Mouse (Mus musculus) right cerebral cortex, postnatal 25 days (tissue): Measurements from ENCODE around the gene Bckdha.
A peak's percentile ranks its signal among the peaks of the same experiment; 100 is the strongest.

Source experiments
- DNase-seq: peaks from one replicate; pipeline ENCODE4 v3.0.0; 2022

Gene Bckdha

GRCm38 (mm10) chr7:25607196-25607595, 51.6 kb downstream of the Bckdha start:
- no peak for DNase-seq

- DNase-seq, result no peak
These were observed 52.1 kb downstream of the Bckdha start for GRCm38 (mm10) chr7:25606625-25607063.

- DNase-seq, result no peak
These were observed 57.4 kb downstream of the Bckdha start for GRCm38 (mm10) chr7:25601346-25601745.

- DNase-seq, result no peak
These were observed 58.1 kb downstream of the Bckdha start for GRCm38 (mm10) chr7:25600666-25601065.

- peak; percentile 67 for DNase-seq
These were observed 59.1 kb downstream of the Bckdha start for GRCm38 (mm10) chr7:25599663-25600062.

GRCm38 (mm10) chr7:25593859-25594258, 64.9 kb downstream of the Bckdha start:
- no peak for DNase-seq

GRCm38 (mm10) chr7:25591226-25591625, 67.6 kb downstream of the Bckdha start:
- DNase-seq, result no peak

GRCm38 (mm10) chr7:25585351-25586204, 73.2 kb downstream of the Bckdha start:
- no peak for DNase-seq

GRCm38 (mm10) chr7:25584651-25585050, 74.1 kb downstream of the Bckdha start:
- no peak for DNase-seq

GRCm38 (mm10) chr7:25582301-25582810, 76.4 kb downstream of the Bckdha start:
- DNase-seq, result no peak
